Mouse (Mus musculus) G1E-ER4 (cell line): ENCODE measurements around the gene Prpf3. TPM values are rescaled to one million over a fixed set of nuclear protein-coding genes. Genes with fewer than 3 reads are reported as not detected.

Experiments used
- GATA1 ChIP-seq: IDR thresholded peaks from one replicate; pipeline ENCODE4 v1.8.0; 2012; ENCODE audit warnings: low read length, inconsistent platforms
- polyA plus RNA-seq: library from polyadenylated mRNA; stranded (reverse); fragments of >175 nt; gene quantifications from 2 replicates; pipeline ENCODE4 v1.2.3, GENCODE M21; 2012

The Prpf3 gene
- polyA plus RNA-seq, 1 experiment, result 14.4 TPM

- no peak for TF ChIP-seq GATA1
Observed at GRCm38 (mm10) chr3:95793662-95794061, 62.0 kb downstream of the Prpf3 start.

GRCm38 (mm10) chr3:95785501-95785900, 70.2 kb downstream of the Prpf3 start:
- no peak for TF ChIP-seq GATA1

Other genes starting within 250 kb of the Prpf3 start
- gene Ensa, start 230.9 kb downstream of the Prpf3 start, polyA plus RNA-seq, result 26.3 and 26.9 TPM in 2 replicates
- 336 and 436 TPM in 2 replicates for gene Mcl1, start 197.1 kb downstream of the Prpf3 start, polyA plus RNA-seq
- not detected in 2 replicates for gene Adamtsl4, start 168.0 kb downstream of the Prpf3 start, polyA plus RNA-seq
- gene Ecm1, start 116.3 kb downstream of the Prpf3 start, polyA plus RNA-seq, result 13.3 and 13.4 TPM in 2 replicates
- gene Tars2, start 95.7 kb downstream of the Prpf3 start, polyA plus RNA-seq, result 30.7 and 60.5 TPM in 2 replicates
- 7.3 and 8.7 TPM in 2 replicates for gene Rprd2, start 37.0 kb downstream of the Prpf3 start, polyA plus RNA-seq
- 23.8 and 280 TPM in 2 replicates for gene Mrps21, start 15.6 kb upstream of the Prpf3 start, polyA plus RNA-seq
- gene Ciart, start 26.4 kb upstream of the Prpf3 start, polyA plus RNA-seq, result 0.11 and 0.30 TPM in 2 replicates
- not detected in 2 replicates for gene BC028528, start 36.1 kb upstream of the Prpf3 start, polyA plus RNA-seq
- 129 and 230 TPM in 2 replicates for gene Aph1a, start 38.1 kb upstream of the Prpf3 start, polyA plus RNA-seq
- not detected in 2 replicates for gene Car14, start 48.8 kb upstream of the Prpf3 start, polyA plus RNA-seq
- gene Anp32e, start 73.4 kb upstream of the Prpf3 start, polyA plus RNA-seq, result 353 and 448 TPM in 2 replicates
- 7.2 and 7.7 TPM in 2 replicates for gene Plekho1, start 140.1 kb upstream of the Prpf3 start, polyA plus RNA-seq
- 5.6 and 5.8 TPM in 2 replicates for gene Vps45, start 202.6 kb upstream of the Prpf3 start, polyA plus RNA-seq
- gene Otud7b, start 248.6 kb upstream of the Prpf3 start, polyA plus RNA-seq, result 10.4 and 11.5 TPM in 2 replicates